Mouse (Mus musculus) intestine, postnatal 0 days (tissue): ENCODE results near the gene Gm10837. TPM values are rescaled to one million over a fixed set of nuclear protein-coding genes. Genes with fewer than 3 reads are reported as not detected.

Source experiments
- ATAC-seq: fragments of 200-750 bp; cut with Nextera tagmentation; 2 replicates; pipeline ENCODE4 v1.8.0; 2017; ENCODE audit warnings: mild to moderate bottlenecking, moderate TSS enrichment, moderate library complexity
- H3K27ac ChIP-seq: fragments of 300-500 bp; sonication (generic); 2 replicates; pipeline ENCODE4 v1.5.1; 2014; ENCODE audit warnings: mild to moderate bottlenecking, low read depth, low read length, moderate library complexity
- H3K27me3 ChIP-seq: fragments of 300-500 bp; sonication (generic); replicated peaks from 2 replicates; pipeline ENCODE4 v1.6.1; 2014; ENCODE audit warnings: low read length, mixed read lengths; ENCODE audit not compliant: control insufficient read depth, insufficient read depth
- H3K36me3 ChIP-seq: fragments of 300-500 bp; sonication (generic); 2 replicates; pipeline ENCODE4 v1.6.1; 2014; ENCODE audit warnings: mild to moderate bottlenecking, moderate library complexity; ENCODE audit not compliant: control insufficient read depth, insufficient read depth
- H3K4me1 ChIP-seq: fragments of 300-500 bp; sonication (generic); replicated peaks from 2 replicates; pipeline ENCODE4 v1.6.1; 2014; ENCODE audit warnings: antibody characterized with exemption, low read length, mixed read lengths; ENCODE audit not compliant: control insufficient read depth, insufficient read depth
- H3K4me2 ChIP-seq: fragments of 300-500 bp; sonication (generic); replicated peaks from 2 replicates; pipeline ENCODE4 v1.6.1; 2014; ENCODE audit warnings: low read depth, mild to moderate bottlenecking, moderate library complexity
- H3K4me3 ChIP-seq: fragments of 300-500 bp; sonication (generic); 2 replicates; pipeline ENCODE4 v1.5.1; 2014; ENCODE audit warnings: low read depth, low read length
- H3K9ac ChIP-seq: fragments of 300-500 bp; sonication (generic); 2 replicates; pipeline ENCODE4 v1.6.1; 2014; ENCODE audit warnings: mild to moderate bottlenecking, low read depth, low read length
- H3K9me3 ChIP-seq: fragments of 300-500 bp; sonication (generic); 2 replicates; pipeline ENCODE4 v1.6.1; 2016; ENCODE audit warnings: mixed run types; ENCODE audit not compliant: control insufficient read depth
- CTCF ChIP-seq: sonication (generic); IDR thresholded peaks from 2 replicates; pipeline ENCODE4 v1.5.1; 2016; ENCODE audit warnings: low read depth, mild to moderate bottlenecking, control low read depth, antibody characterized with exemption, moderate library complexity
- WGBS: fragments of 180-500 bp; shearing (Covaris S2); extraction: QIAGEN DNeasy Blood & Tissue Kit; methylation state at CpG from one replicate; pipeline ENCODE4 v1.1.7; 2014; 5-methylcytosine and 5-hydroxymethylcytosine counted together
- polyA plus RNA-seq: library from polyadenylated mRNA; unstranded; fragments of >200 nt; fragmentation: Nextera tagmentation; extraction: Ambion mirVana; gene quantifications from 2 replicates; pipeline ENCODE4 v1.2.1, GENCODE M21; 2015

Gene Gm10837
- polyA plus RNA-seq, 1 experiment from 2014 or later = not detected

GRCm38 (mm10) chr14:122489041-122489440, 1.3 kb upstream of the Gm10837 start:
- Histone ChIP-seq H3K27me3 (peaks cover 88% of the 10 kb centered on the region), H3K36me3 (no peaks in the 10 kb centered on the region), H3K27ac (no peak overlapping the region), H3K4me2 (no peak overlapping the region), H3K9me3 (no peaks in the 10 kb centered on the region), H3K4me1 (no peaks in the 10 kb centered on the region), H3K4me3 (no peak overlapping the region), H3K9ac (no peak overlapping the region)
- 3% methylated on average over 5 of the region's 5 CpGs for WGBS
- TF ChIP-seq CTCF = no peak
- ATAC-seq = no peak

- H3K27me3 ChIP-seq = peaks cover 87% of the 10 kb centered on the region
- H3K9me3 ChIP-seq = no peaks in the 10 kb centered on the region
- no peaks in the 10 kb centered on the region for H3K4me1 ChIP-seq
- H3K36me3 ChIP-seq = no peaks in the 10 kb centered on the region
- no peak for ATAC-seq
- no peak overlapping the region for H3K27ac ChIP-seq
- no peak overlapping the region for H3K9ac ChIP-seq
- WGBS = 6% methylated on average over 12 of the region's 12 CpGs
- TF ChIP-seq CTCF = no peak
- no peak overlapping the region; the same call in 1 of the 2 replicates for H3K4me2 ChIP-seq
- H3K4me3 ChIP-seq = 0 out of 2 replicates have a peak overlapping the region, but pooled peaks have one; percentile 27
Measured at GRCm38 (mm10) chr14:122489686-122490414, 536 bp upstream of the Gm10837 start.

GRCm38 (mm10) chr14:122491521-122491920, 1.1 kb downstream of the Gm10837 start:
- H3K4me1 ChIP-seq = no peaks in the 10 kb centered on the region
- no peaks in the 10 kb centered on the region for H3K9me3 ChIP-seq
- H3K9ac ChIP-seq = no peak overlapping the region
- no peak overlapping the region for H3K4me3 ChIP-seq
- no peak for TF ChIP-seq CTCF
- H3K4me2 ChIP-seq = no peak overlapping the region
- H3K27ac ChIP-seq = no peak overlapping the region
- ATAC-seq = no peak
- WGBS = 79% methylated on average over 6 of the region's 6 CpGs
- peaks cover 82% of the 10 kb centered on the region for H3K27me3 ChIP-seq
- H3K36me3 ChIP-seq = no peaks in the 10 kb centered on the region

GRCm38 (mm10) chr14:122492015-122492414, 1.6 kb downstream of the Gm10837 start:
- Histone ChIP-seq H3K27me3 (peaks cover 77% of the 10 kb centered on the region), H3K4me3 (no peak overlapping the region), H3K4me1 (no peaks in the 10 kb centered on the region), H3K9ac (no peak overlapping the region), H3K27ac (no peak overlapping the region), H3K36me3 (no peaks in the 10 kb centered on the region), H3K4me2 (no peak overlapping the region), H3K9me3 (no peaks in the 10 kb centered on the region)
- WGBS = 74% methylated on average over 1 of the region's 1 CpGs
- TF ChIP-seq CTCF = no peak
- ATAC-seq = no peak

- ATAC-seq = no peak
- no peaks in the 10 kb centered on the region for H3K9me3 ChIP-seq
- H3K4me2 ChIP-seq = no peak overlapping the region
- H3K9ac ChIP-seq = no peak overlapping the region
- H3K4me3 ChIP-seq = no peak overlapping the region
- H3K27me3 ChIP-seq = no peaks in the 10 kb centered on the region
- no peak overlapping the region for H3K27ac ChIP-seq
- 18% methylated on average over 2 of the region's 2 CpGs for WGBS
- peak; percentile 59 for TF ChIP-seq CTCF
- no peaks in the 10 kb centered on the region for H3K4me1 ChIP-seq
- no peaks in the 10 kb centered on the region for H3K36me3 ChIP-seq
Measured at GRCm38 (mm10) chr14:122509058-122509457, 18.7 kb downstream of the Gm10837 start.

- no peak for TF ChIP-seq CTCF
- H3K4me3 ChIP-seq = no peak overlapping the region
- ATAC-seq = no peak
- WGBS = 45% methylated on average over 3 of the region's 3 CpGs
- no peak overlapping the region for H3K4me2 ChIP-seq
- H3K4me1 ChIP-seq = no peaks in the 10 kb centered on the region
- H3K27me3 ChIP-seq = no peaks in the 10 kb centered on the region
- H3K9me3 ChIP-seq = no peaks in the 10 kb centered on the region
- no peak overlapping the region for H3K9ac ChIP-seq
- H3K36me3 ChIP-seq = no peaks in the 10 kb centered on the region
- H3K27ac ChIP-seq = no peak overlapping the region
Measured at GRCm38 (mm10) chr14:122511519-122511918, 21.1 kb downstream of the Gm10837 start.
